9 mouse cellular contexts compared by ENCODE assay signal in genomic region chr19:6940396-6941351, GRCm38 (mm10). TPM values are rescaled to one million over a fixed set of nuclear protein-coding genes. Genes with fewer than 3 reads are reported as not detected.
DNase-seq lines count a peak whose midpoint lies in the region; ATAC-seq and TF ChIP-seq lines count a peak whose summit lies in the region.
"Had no signal": no experiment of that assay in that cellular context is flagged by ENCODE, and none has a peak within 500 bp of the region (broad histone marks: within the 10 kb centered on the region; RNA-seq: fewer than 3 reads in every experiment).

No protein-coding gene starts in this region.

- peaks cover 17% of the 10 kb centered on the region for H3K27me3 ChIP-seq in heart, embryonic 12.5 days (replicated peaks)
- H3K27me3 ChIP-seq in MEL (ENCODE audit: control insufficient read depth in 1 of 2, insufficient read depth in 2 of 2, low read length in 2 of 2) = no peaks in the 10 kb centered on the region
- peaks cover 7% of the 10 kb centered on the region for H3K27me3 ChIP-seq in forebrain, embryonic 15.5 days
- peaks cover 7% of the 10 kb centered on the region for H3K27me3 ChIP-seq in limb, embryonic 14.5 days (ENCODE audit: control insufficient read depth, insufficient read depth, low read length)

- peak overlapping the region; percentile 80 for H3K4me3 ChIP-seq in heart, embryonic 12.5 days
- H3K4me3 ChIP-seq in MEL (ENCODE audit: control insufficient read depth in 1 of 2, insufficient read depth in 1 of 2, low read depth in 2 of 2, low read length in 2 of 2) = peak overlapping the region; percentile 9 to 72; a peak in 3 of 4 replicates
- H3K4me3 ChIP-seq in forebrain, embryonic 15.5 days = peak overlapping the region; percentile 77
- peak overlapping the region; percentile 65 for H3K4me3 ChIP-seq in limb, embryonic 14.5 days (replicated peaks; ENCODE audit: low read length)

- TF ChIP-seq POLR2A in MEL (IDR thresholded peaks at IDR 0.05; ENCODE audit: control insufficient read depth in 1 of 2, insufficient read depth in 1 of 2, low read depth in 1 of 2, low read length in 2 of 2, poor library complexity in 1 of 2) = no peak
- no peak for TF ChIP-seq POLR2A in limb, embryonic 14.5 days (IDR thresholded peaks at IDR 0.05; ENCODE audit: borderline replicate concordance, extremely low read depth, insufficient read depth, insufficient read length)

- peak overlapping the region; percentile 98 for H3K4me2 ChIP-seq in heart, embryonic 12.5 days
- peak overlapping the region; percentile 93 for H3K4me2 ChIP-seq in forebrain, embryonic 15.5 days (replicated peaks)
- H3K4me2 ChIP-seq in limb, embryonic 14.5 days (replicated peaks; ENCODE audit: low read depth, low read length, severe bottlenecking) = peak overlapping the region; percentile 80

- 21% methylated on average over 25 of the region's 29 CpGs for WGBS in heart, embryonic 12.5 days
- WGBS in forebrain, embryonic 15.5 days = 22% methylated on average over 28 of the region's 29 CpGs
- 26% methylated on average over 22 of the region's 29 CpGs for WGBS in limb, embryonic 14.5 days

- H3K4me1 ChIP-seq in heart, embryonic 12.5 days (replicated peaks) = peaks cover 23% of the 10 kb centered on the region
- peaks cover 0 to 10% of the 10 kb centered on the region in 2 experiments; a peak in 2 of 4 replicates for H3K4me1 ChIP-seq in MEL (ENCODE audit: control insufficient read depth in 1 of 2, insufficient read depth in 2 of 2, low read length in 2 of 2)
- peaks cover 42% of the 10 kb centered on the region for H3K4me1 ChIP-seq in forebrain, embryonic 15.5 days
- peaks cover 13% of the 10 kb centered on the region for H3K4me1 ChIP-seq in limb, embryonic 14.5 days (ENCODE audit: control insufficient read depth, insufficient read depth, low read length)

- peak overlapping the region; percentile 89 for H3K9ac ChIP-seq in heart, embryonic 12.5 days
- H3K9ac ChIP-seq in MEL (ENCODE audit: control insufficient read depth, low read depth, low read length, poor library complexity, severe bottlenecking) = peak overlapping the region; percentile 92
- H3K9ac ChIP-seq in forebrain, embryonic 15.5 days (replicated peaks) = peak overlapping the region; percentile 90
- H3K9ac ChIP-seq in limb, embryonic 14.5 days (ENCODE audit: low read depth, low read length, severe bottlenecking) = peak overlapping the region; percentile 76

- H3K36me3 ChIP-seq in heart, embryonic 12.5 days = peaks cover 9% of the 10 kb centered on the region
- peaks cover 0 to 2% of the 10 kb centered on the region in 2 experiments; a peak in 1 of 4 replicates for H3K36me3 ChIP-seq in MEL (ENCODE audit: control insufficient read depth in 1 of 2, insufficient read depth in 2 of 2, low read length in 2 of 2)
- 0 out of 2 replicates have a peak, but pooled peaks cover 3% of the 10 kb centered on the region for H3K36me3 ChIP-seq in forebrain, embryonic 15.5 days
- H3K36me3 ChIP-seq in limb, embryonic 14.5 days (ENCODE audit: control insufficient read depth, insufficient read depth, low read length) = peaks cover 8% of the 10 kb centered on the region

- no peak for TF ChIP-seq CTCF in MEL (IDR thresholded peaks at IDR 0.05 in 2 of 3, conservative IDR thresholded peaks at IDR 0.05 in 1 of 3; ENCODE audit: control insufficient read depth in 1 of 3, insufficient read depth in 1 of 3, low read depth in 2 of 3, low read length in 3 of 3, poor library complexity in 1 of 3, severe bottlenecking in 1 of 3)

- peaks cover 8% of the 10 kb centered on the region; the same call in 1 of the 2 replicates for H3K79me2 ChIP-seq in MEL (ENCODE audit: control insufficient read depth, insufficient read depth, low read length, poor library complexity)

- H3K9me3 ChIP-seq in heart, embryonic 12.5 days (replicated peaks) = no peaks in the 10 kb centered on the region
- no peaks in the 10 kb centered on the region for H3K9me3 ChIP-seq in MEL (replicated peaks; ENCODE audit: insufficient read depth, low read length)
- H3K9me3 ChIP-seq in forebrain, embryonic 15.5 days = no peaks in the 10 kb centered on the region
- H3K9me3 ChIP-seq in limb, embryonic 14.5 days (ENCODE audit: control insufficient read depth, low read length) = no peaks in the 10 kb centered on the region

- DNase-seq in heart, adult 8-10 months (ENCODE audit: low spot score) = no peak
- peak; percentile 70 for DNase-seq in MEL (ENCODE audit: low read depth, low spot score)
- no peak for DNase-seq in limb, embryonic 14.5 days (ENCODE audit: low spot score)
- DNase-seq in yolk sac, embryonic 10.5 days (ENCODE audit: low spot score) = peak; percentile 32
- DNase-seq in layer of hippocampus, adult 11-12 months (ENCODE audit: low spot score) = no peak
- no peak for DNase-seq in layer of hippocampus, adult 9-11 months

- no peak for TF ChIP-seq EP300 in MEL (IDR thresholded peaks at IDR 0.05; ENCODE audit: low read depth in 1 of 2, low read length in 2 of 2)

- TF ChIP-seq RAD21 in MEL (IDR thresholded peaks at IDR 0.05; ENCODE audit: low read depth, low read length) = no peak

- H3K27ac ChIP-seq in heart, embryonic 12.5 days (ENCODE audit: poor library complexity, severe bottlenecking) = peak overlapping the region; percentile 93
- peak overlapping the region; percentile 61 for H3K27ac ChIP-seq in MEL (ENCODE audit: control insufficient read depth, low read depth, low read length)
- H3K27ac ChIP-seq in forebrain, embryonic 15.5 days (replicated peaks) = peak overlapping the region; percentile 91
- H3K27ac ChIP-seq in limb, embryonic 14.5 days (replicated peaks; ENCODE audit: low read depth, low read length) = no peak overlapping the region

- no peak for ATAC-seq in heart, embryonic 12.5 days (ENCODE audit: insufficient number of reproducible peaks, low FRiP score)
- ATAC-seq in forebrain, embryonic 15.5 days (replicated peaks) = peak; percentile 34
- no peak for ATAC-seq in limb, embryonic 14.5 days (ENCODE audit: low FRiP score, low read depth)

TF ChIP-seq in MEL, 35 proteins besides CTCF, POLR2A, EP300 and RAD21:
- TF ChIP-seq RCOR1 (IDR thresholded peaks at IDR 0.05; ENCODE audit: low read depth, low read length) (no peak), HCFC1 (IDR thresholded peaks at IDR 0.05; ENCODE audit: low read depth, low read length) (peak; percentile 55), ZC3H11A (IDR thresholded peaks at IDR 0.05; ENCODE audit: low read depth, low read length) (no peak), SIN3A (IDR thresholded peaks at IDR 0.05; ENCODE audit: low read length) (peak; percentile 63; the same call in 1 of the 2 replicates), MXI1 (IDR thresholded peaks at IDR 0.05; ENCODE audit: low read depth, low read length) (no peak)

RNA-seq across cellular contexts. Expression of gene Bad, which starts 1.0 kb away (rescaled TPM):
- polyA plus RNA-seq in heart, embryonic 12.5 days (2016; fragmentation: Nextera tagmentation; extraction: Ambion mirVana) = 53.4 and 54.5 TPM in 2 replicates
- 10 to 100 TPM; 19.5 to 23.8 (median 21.3) TPM for total RNA-seq in heart, adult 8-10 months (2022)
- total RNA-seq in MEL (2012; rRNA removed) = 37.7 and 51.7 TPM in 2 replicates
- polyA plus RNA-seq in MEL (2012; ENCODE audit: insufficient read depth in 1 of 2, insufficient read length in 2 of 2, low read depth in 1 of 2, low replicate concordance in 2 of 2, missing spikeins in 1 of 2) = 10 to 100 TPM in 1 of 2 experiments, not detected in 1; 69.7 TPM
- polyA plus RNA-seq in forebrain, embryonic 15.5 days (2015; fragmentation: Nextera tagmentation; extraction: Ambion mirVana) = 83.7 and 83.8 TPM in 2 replicates
- 75.1 and 76.5 TPM in 2 replicates for polyA plus RNA-seq in limb, embryonic 14.5 days (2012; rRNA removed)
- 77.5 and 80.8 TPM in 2 replicates for polyA plus RNA-seq in limb, embryonic 14.5 days (2014; fragmentation: Nextera tagmentation; extraction: Ambion mirVana)

RNA-seq across cellular contexts. Expression of gene Gpr137, which starts 1.6 kb away (rescaled TPM):
- polyA plus RNA-seq in heart, embryonic 12.5 days (2016; fragmentation: Nextera tagmentation; extraction: Ambion mirVana) = 21.0 and 23.7 TPM in 2 replicates
- 10 to 100 TPM; 33.4 to 37.4 (median 35.7) TPM for total RNA-seq in heart, adult 8-10 months (2022)
- 21.3 and 27.1 TPM in 2 replicates for total RNA-seq in MEL (2012; rRNA removed)
- polyA plus RNA-seq in MEL (2012; ENCODE audit: insufficient read depth in 1 of 2, insufficient read length in 2 of 2, low read depth in 1 of 2, low replicate concordance in 2 of 2, missing spikeins in 1 of 2) = 10 to 100 TPM in 1 of 2 experiments, not detected in 1; 35.3 TPM
- 48.0 and 48.2 TPM in 2 replicates for polyA plus RNA-seq in forebrain, embryonic 15.5 days (2015; fragmentation: Nextera tagmentation; extraction: Ambion mirVana)
- 56.8 and 72.3 TPM in 2 replicates for polyA plus RNA-seq in limb, embryonic 14.5 days (2012; rRNA removed)
- polyA plus RNA-seq in limb, embryonic 14.5 days (2014; fragmentation: Nextera tagmentation; extraction: Ambion mirVana) = 28.5 and 31.8 TPM in 2 replicates

RNA-seq across cellular contexts. Expression of gene Kcnk4, which starts 6.4 kb away (rescaled TPM):
- 0.14 and 0.29 TPM in 2 replicates for polyA plus RNA-seq in heart, embryonic 12.5 days (2016; fragmentation: Nextera tagmentation; extraction: Ambion mirVana)
- total RNA-seq in heart, adult 8-10 months (2022) = not detected
- total RNA-seq in MEL (2012; rRNA removed) = 0.15 TPM in 1 of 2 replicates, not detected in the other
- polyA plus RNA-seq in MEL (2012; ENCODE audit: insufficient read depth in 1 of 2, insufficient read length in 2 of 2, low read depth in 1 of 2, low replicate concordance in 2 of 2, missing spikeins in 1 of 2) = 1 to 10 TPM in 1 of 2 experiments, not detected in 1; 1.8 TPM
- polyA plus RNA-seq in forebrain, embryonic 15.5 days (2015; fragmentation: Nextera tagmentation; extraction: Ambion mirVana) = 1.4 and 1.8 TPM in 2 replicates
- polyA plus RNA-seq in limb, embryonic 14.5 days (2012; rRNA removed) = 0.91 and 1.1 TPM in 2 replicates
- polyA plus RNA-seq in limb, embryonic 14.5 days (2014; fragmentation: Nextera tagmentation; extraction: Ambion mirVana) = 1.1 TPM in 2 replicates
- polyA plus RNA-seq: large intestine, adult 2 months had no signal

RNA-seq across cellular contexts. Expression of gene Catsperz, which starts 15.5 kb away (rescaled TPM):
- 2.2 and 2.3 TPM in 2 replicates for polyA plus RNA-seq in heart, embryonic 12.5 days (2016; fragmentation: Nextera tagmentation; extraction: Ambion mirVana)
- total RNA-seq in heart, adult 8-10 months (2022) = not detected
- total RNA-seq in MEL (2012; rRNA removed) = 0.65 TPM in 1 of 2 replicates, not detected in the other
- polyA plus RNA-seq in MEL (2012; ENCODE audit: insufficient read depth in 1 of 2, insufficient read length in 2 of 2, low read depth in 1 of 2, low replicate concordance in 2 of 2, missing spikeins in 1 of 2) = 1 to 10 TPM in 1 of 2 experiments, not detected in 1; 2.4 TPM
- polyA plus RNA-seq in forebrain, embryonic 15.5 days (2015; fragmentation: Nextera tagmentation; extraction: Ambion mirVana) = 0.85 and 0.96 TPM in 2 replicates
- polyA plus RNA-seq in limb, embryonic 14.5 days (2012; rRNA removed) = 2.8 and 5.6 TPM in 2 replicates
- polyA plus RNA-seq in limb, embryonic 14.5 days (2014; fragmentation: Nextera tagmentation; extraction: Ambion mirVana) = 3.6 and 5.4 TPM in 2 replicates

RNA-seq across cellular contexts. Expression of gene Esrra, which starts 19.1 kb away (rescaled TPM):
- 27.4 and 30.2 TPM in 2 replicates for polyA plus RNA-seq in heart, embryonic 12.5 days (2016; fragmentation: Nextera tagmentation; extraction: Ambion mirVana)
- 100 to 1,000 TPM; 153 to 180 (median 168) TPM for total RNA-seq in heart, adult 8-10 months (2022)
- 30.5 and 40.9 TPM in 2 replicates for total RNA-seq in MEL (2012; rRNA removed)
- 10 to 100 TPM in 1 of 2 experiments, not detected in 1; 32.5 TPM for polyA plus RNA-seq in MEL (2012; ENCODE audit: insufficient read depth in 1 of 2, insufficient read length in 2 of 2, low read depth in 1 of 2, low replicate concordance in 2 of 2, missing spikeins in 1 of 2)
- polyA plus RNA-seq in forebrain, embryonic 15.5 days (2015; fragmentation: Nextera tagmentation; extraction: Ambion mirVana) = 20.3 and 21.2 TPM in 2 replicates
- 20.3 and 25.5 TPM in 2 replicates for polyA plus RNA-seq in limb, embryonic 14.5 days (2012; rRNA removed)
- 3.4 and 5.1 TPM in 2 replicates for polyA plus RNA-seq in limb, embryonic 14.5 days (2014; fragmentation: Nextera tagmentation; extraction: Ambion mirVana)

Comparison
In these comparisons a context has a peak if more than half of its experiments do, and no peak if none do; other contexts are left out.
1. DNase-seq: peak in MEL (single experiment) and yolk sac, embryonic 10.5 days (single experiment); none in heart, adult 8-10 months (single experiment), limb, embryonic 14.5 days (single experiment), layer of hippocampus, adult 11-12 months (single experiment) and layer of hippocampus, adult 9-11 months (single experiment).
2. Peak in every context shown above with its lines, with median percentiles within 50 percentile points of each other: H3K4me2 ChIP-seq, H3K4me3 ChIP-seq and H3K9ac ChIP-seq.